In the genomic region with DNA sequence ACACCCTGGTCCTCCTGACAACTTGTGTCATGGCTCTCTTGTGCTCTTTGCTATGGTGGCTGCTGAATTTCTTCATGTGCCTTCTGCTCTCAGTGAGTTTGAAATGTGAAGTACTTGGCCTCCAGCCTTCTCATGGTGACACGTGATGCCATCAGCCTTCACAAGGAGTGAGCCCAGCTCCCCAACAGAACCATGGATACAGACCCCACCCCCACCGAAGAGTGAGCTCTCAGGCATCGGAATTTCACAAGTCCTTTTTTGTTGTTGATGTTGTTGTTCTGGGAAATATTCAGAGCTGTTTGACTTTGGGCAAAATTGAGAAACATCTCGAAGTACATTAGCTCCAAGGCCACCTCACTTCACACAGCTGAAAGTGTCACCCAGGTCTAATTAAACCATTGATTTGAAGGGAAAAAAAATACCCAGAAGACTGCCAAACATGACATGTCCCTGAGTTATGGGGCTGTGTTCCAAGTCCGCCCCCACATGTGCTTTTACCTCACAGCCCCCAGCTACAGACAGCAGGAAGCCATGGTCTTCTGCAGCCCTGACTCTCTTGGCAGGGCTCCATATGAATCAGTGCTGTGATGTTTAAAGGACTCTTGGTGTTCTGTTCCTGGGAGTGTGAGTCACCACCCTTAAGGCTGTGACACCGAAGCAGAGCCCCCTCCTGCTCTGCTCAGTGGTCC, we compare ENCODE assay signal across 11 mouse cellular contexts.
DNase-seq lines count a peak whose midpoint lies in the region; ATAC-seq and TF ChIP-seq lines count a peak whose summit lies in the region.
"Had no signal": no experiment of that assay in that cellular context is flagged by ENCODE, and none has a peak within 500 bp of the region (broad histone marks: within the 10 kb centered on the region; RNA-seq: fewer than 3 reads in every experiment).

No protein-coding gene starts in this region.

- 0 out of 2 replicates have a peak, but pooled peaks cover 6% of the 10 kb centered on the region for H3K4me1 ChIP-seq in limb, embryonic 13.5 days
- H3K4me1 ChIP-seq in limb, embryonic 10.5 days = peaks cover 6% of the 10 kb centered on the region
- H3K4me1 ChIP-seq in heart, embryonic 13.5 days = peaks cover 36% of the 10 kb centered on the region
- no peaks in the 10 kb centered on the region for H3K4me1 ChIP-seq in stomach, embryonic 14.5 days (ENCODE audit: control insufficient read depth, insufficient read depth, low read length)
- no peaks in the 10 kb centered on the region for H3K4me1 ChIP-seq in kidney, adult 2 months (ENCODE audit: control insufficient read depth, insufficient read depth, low read length)
- H3K4me1 ChIP-seq in forebrain, embryonic 12.5 days = peaks cover 7% of the 10 kb centered on the region; the same call in 1 of the 2 replicates

- intact Hi-C loops in left cerebral cortex, postnatal 10 days (cut with DNase I) = no loop called here

- no peak overlapping the region for H3K4me3 ChIP-seq in limb, embryonic 13.5 days
- no peak overlapping the region for H3K4me3 ChIP-seq in limb, embryonic 10.5 days
- no peak overlapping the region for H3K4me3 ChIP-seq in heart, embryonic 13.5 days
- no peak overlapping the region for H3K4me3 ChIP-seq in stomach, embryonic 14.5 days (ENCODE audit: low read depth, low read length)
- H3K4me3 ChIP-seq in kidney, adult 2 months (ENCODE audit: insufficient read depth, low read depth, low read length) = no peak overlapping the region
- H3K4me3 ChIP-seq in forebrain, embryonic 12.5 days (replicated peaks) = no peak overlapping the region

- DNase-seq in limb, embryonic 10.5 days (ENCODE audit: low spot score) = no peak
- DNase-seq in left cerebral cortex, postnatal 10 days (ENCODE audit: extremely low spot score in 1 of 2, low spot score in 2 of 2) = peak; percentile 25 to 66
- DNase-seq in kidney, adult 2 months = no peak
- DNase-seq in c-Kit-positive CD71-positive TER-119-positive erythroid progenitor cells, embryonic 14.5 days (ENCODE audit: low spot score) = no peak
- DNase-seq: cerebellum, adult 11 months; thymus, postnatal 4 days had no signal

- H3K36me3 ChIP-seq in limb, embryonic 13.5 days = no peaks in the 10 kb centered on the region
- H3K36me3 ChIP-seq in limb, embryonic 10.5 days = no peaks in the 10 kb centered on the region
- no peaks in the 10 kb centered on the region for H3K36me3 ChIP-seq in heart, embryonic 13.5 days
- H3K36me3 ChIP-seq in stomach, embryonic 14.5 days (ENCODE audit: control insufficient read depth, insufficient read depth, low read length) = no peaks in the 10 kb centered on the region
- H3K36me3 ChIP-seq in kidney, adult 2 months (ENCODE audit: control insufficient read depth, insufficient read depth, low read length) = no peaks in the 10 kb centered on the region
- H3K36me3 ChIP-seq in forebrain, embryonic 12.5 days (replicated peaks) = no peaks in the 10 kb centered on the region

- TF ChIP-seq CTCF in kidney, adult 2 months (conservative IDR thresholded peaks at IDR 0.05; ENCODE audit: insufficient read depth, insufficient read length, low read depth, low read length) = no peak

- WGBS in limb, embryonic 13.5 days = 63% methylated on average over 6 of the region's 6 CpGs
- 77% methylated on average over 6 of the region's 6 CpGs for WGBS in limb, embryonic 10.5 days
- WGBS in heart, embryonic 13.5 days = 34% methylated on average over 6 of the region's 6 CpGs
- WGBS in stomach, embryonic 14.5 days = 64% methylated on average over 6 of the region's 6 CpGs
- 57% methylated on average over 6 of the region's 6 CpGs for WGBS in kidney, adult 2 months
- 83% methylated on average over 6 of the region's 6 CpGs for WGBS in forebrain, embryonic 12.5 days

- H3K9me3 ChIP-seq in limb, embryonic 13.5 days = no peaks in the 10 kb centered on the region
- H3K9me3 ChIP-seq in limb, embryonic 10.5 days (replicated peaks) = no peaks in the 10 kb centered on the region
- H3K9me3 ChIP-seq in heart, embryonic 13.5 days = no peaks in the 10 kb centered on the region
- H3K9me3 ChIP-seq in stomach, embryonic 14.5 days (ENCODE audit: control insufficient read depth, low read depth, low read length) = no peaks in the 10 kb centered on the region
- H3K9me3 ChIP-seq in forebrain, embryonic 12.5 days = no peaks in the 10 kb centered on the region

- no peak overlapping the region for H3K4me2 ChIP-seq in limb, embryonic 13.5 days (replicated peaks)
- H3K4me2 ChIP-seq in heart, embryonic 13.5 days = no peak overlapping the region
- H3K4me2 ChIP-seq in stomach, embryonic 14.5 days (replicated peaks; ENCODE audit: low read depth, low read length) = no peak overlapping the region
- H3K4me2 ChIP-seq in forebrain, embryonic 12.5 days = no peak overlapping the region

- ATAC-seq in limb, embryonic 13.5 days (ENCODE audit: low FRiP score, low read depth) = peak; percentile 55
- ATAC-seq in heart, embryonic 13.5 days (ENCODE audit: extremely low read depth, insufficient number of reproducible peaks, low FRiP score, low TSS enrichment) = peak; percentile 16; the same call in 1 of the 2 replicates
- ATAC-seq in stomach, embryonic 14.5 days (ENCODE audit: insufficient number of reproducible peaks, insufficient read depth, low FRiP score, low read depth) = peak; percentile 42; the same call in 1 of the 2 replicates
- ATAC-seq in forebrain, embryonic 12.5 days (ENCODE audit: low FRiP score) = no peak
- ATAC-seq: intestine, postnatal 0 days had no signal

- H3K9ac ChIP-seq in limb, embryonic 13.5 days = no peak overlapping the region
- no peak overlapping the region for H3K9ac ChIP-seq in heart, embryonic 13.5 days
- H3K9ac ChIP-seq in stomach, embryonic 14.5 days (replicated peaks; ENCODE audit: low read depth, low read length) = no peak overlapping the region
- H3K9ac ChIP-seq in forebrain, embryonic 12.5 days = no peak overlapping the region

- H3K27ac ChIP-seq in limb, embryonic 13.5 days = no peak overlapping the region
- no peak overlapping the region for H3K27ac ChIP-seq in limb, embryonic 10.5 days
- peak overlapping the region; percentile 28; the same call in 1 of the 2 replicates for H3K27ac ChIP-seq in heart, embryonic 13.5 days (replicated peaks)
- H3K27ac ChIP-seq in stomach, embryonic 14.5 days (ENCODE audit: low read length) = no peak overlapping the region
- H3K27ac ChIP-seq in kidney, adult 2 months (ENCODE audit: insufficient read depth, low read depth, low read length) = no peak overlapping the region
- H3K27ac ChIP-seq in forebrain, embryonic 12.5 days = no peak overlapping the region

- no peaks in the 10 kb centered on the region for H3K27me3 ChIP-seq in limb, embryonic 13.5 days
- no peaks in the 10 kb centered on the region for H3K27me3 ChIP-seq in limb, embryonic 10.5 days (ENCODE audit: low read depth, poor library complexity, severe bottlenecking)
- no peaks in the 10 kb centered on the region for H3K27me3 ChIP-seq in heart, embryonic 13.5 days (replicated peaks)
- no peaks in the 10 kb centered on the region for H3K27me3 ChIP-seq in stomach, embryonic 14.5 days (ENCODE audit: control insufficient read depth, insufficient read depth, low read length)
- no peaks in the 10 kb centered on the region for H3K27me3 ChIP-seq in kidney, adult 2 months (replicated peaks; ENCODE audit: control insufficient read depth, insufficient read depth, low read length)
- H3K27me3 ChIP-seq in forebrain, embryonic 12.5 days = peaks cover 33% of the 10 kb centered on the region; the same call in 1 of the 2 replicates

- no peak for TF ChIP-seq POLR2A in kidney, adult 2 months (IDR thresholded peaks at IDR 0.05; ENCODE audit: low read depth, low read length)

Comparison
In these comparisons a context has a peak if more than half of its experiments do, and no peak if none do; other contexts are left out.
1. DNase-seq: peak in left cerebral cortex, postnatal 10 days (2 of 2); none in limb, embryonic 10.5 days (single experiment), kidney, adult 2 months (single experiment) and c-Kit-positive CD71-positive TER-119-positive erythroid progenitor cells, embryonic 14.5 days (single experiment).